ENCODE assay signal across 9 mouse cellular contexts in genomic region chr7:99876345-99876744, GRCm38 (mm10). TPM values are rescaled to one million over a fixed set of nuclear protein-coding genes. Genes with fewer than 3 reads are reported as not detected.
DNase-seq lines count a peak whose midpoint lies in the region; ATAC-seq and TF ChIP-seq lines count a peak whose summit lies in the region.
"Had no signal": no experiment of that assay in that cellular context is flagged by ENCODE, and none has a peak within 500 bp of the region (broad histone marks: within the 10 kb centered on the region; RNA-seq: fewer than 3 reads in every experiment).

No protein-coding gene starts in this region.

- no peak overlapping the region for H3K4me2 ChIP-seq in intestine, postnatal 0 days (replicated peaks; ENCODE audit: low read depth)
- H3K4me2 ChIP-seq in limb, embryonic 14.5 days (replicated peaks; ENCODE audit: low read depth, low read length, severe bottlenecking), result no peak overlapping the region
- no peak overlapping the region for H3K4me2 ChIP-seq in neural tube, embryonic 13.5 days
- H3K4me2 ChIP-seq: heart, embryonic 15.5 days had no signal

- TF ChIP-seq CTCF in intestine, postnatal 0 days (IDR thresholded peaks at IDR 0.05; ENCODE audit: low read depth), result peak; percentile 96

- 3% methylated on average over 3 of the region's 3 CpGs for WGBS in intestine, postnatal 0 days
- 3% methylated on average over 3 of the region's 3 CpGs for WGBS in limb, embryonic 14.5 days
- 4% methylated on average over 3 of the region's 3 CpGs for WGBS in neural tube, embryonic 13.5 days

- peak; percentile 84 for DNase-seq in B cell, adult 2 months
- DNase-seq in adrenal gland, adult 18-20 months (ENCODE audit: low spot score in 2 of 2), result peak; percentile 80 to 86
- peak; percentile 93 for DNase-seq in embryo, embryonic 10 days (ENCODE audit: low spot score)
- peak; percentile 61 for DNase-seq in gastrocnemius, postnatal 25 days
- DNase-seq in limb, embryonic 14.5 days (ENCODE audit: low spot score), result peak; percentile 86
- DNase-seq in telencephalon, adult 2 months (ENCODE audit: low read depth, low spot score), result peak; percentile 81

- H3K36me3 ChIP-seq in intestine, postnatal 0 days (ENCODE audit: control insufficient read depth, insufficient read depth), result no peaks in the 10 kb centered on the region
- H3K36me3 ChIP-seq in limb, embryonic 14.5 days (ENCODE audit: control insufficient read depth, insufficient read depth, low read length), result no peaks in the 10 kb centered on the region
- no peaks in the 10 kb centered on the region for H3K36me3 ChIP-seq in neural tube, embryonic 13.5 days
- H3K36me3 ChIP-seq: heart, embryonic 15.5 days had no signal

- no peaks in the 10 kb centered on the region for H3K27me3 ChIP-seq in intestine, postnatal 0 days (replicated peaks; ENCODE audit: control insufficient read depth, insufficient read depth, low read length)
- no peaks in the 10 kb centered on the region for H3K27me3 ChIP-seq in limb, embryonic 14.5 days (ENCODE audit: control insufficient read depth, insufficient read depth, low read length)
- no peaks in the 10 kb centered on the region for H3K27me3 ChIP-seq in neural tube, embryonic 13.5 days

- no peak overlapping the region for H3K27ac ChIP-seq in intestine, postnatal 0 days (ENCODE audit: low read depth, low read length)
- no peak overlapping the region for H3K27ac ChIP-seq in limb, embryonic 14.5 days (replicated peaks; ENCODE audit: low read depth, low read length)
- H3K27ac ChIP-seq in neural tube, embryonic 13.5 days (replicated peaks), result no peak overlapping the region
- H3K27ac ChIP-seq: heart, embryonic 15.5 days had no signal

- no peaks in the 10 kb centered on the region for H3K4me1 ChIP-seq in intestine, postnatal 0 days (replicated peaks; ENCODE audit: control insufficient read depth, insufficient read depth, low read length)
- H3K4me1 ChIP-seq in limb, embryonic 14.5 days (ENCODE audit: control insufficient read depth, insufficient read depth, low read length), result no peaks in the 10 kb centered on the region
- H3K4me1 ChIP-seq in neural tube, embryonic 13.5 days (replicated peaks), result peaks cover 7% of the 10 kb centered on the region; the same call in 1 of the 2 replicates

- no peak for ATAC-seq in intestine, postnatal 0 days
- peak; percentile 60; the same call in 1 of the 2 replicates for ATAC-seq in limb, embryonic 14.5 days (ENCODE audit: low FRiP score, low read depth)
- peak; percentile 47; the same call in 1 of the 2 replicates for ATAC-seq in neural tube, embryonic 13.5 days (ENCODE audit: low read depth)

- no peaks in the 10 kb centered on the region for H3K9me3 ChIP-seq in intestine, postnatal 0 days (ENCODE audit: control insufficient read depth)
- no peaks in the 10 kb centered on the region for H3K9me3 ChIP-seq in limb, embryonic 14.5 days (ENCODE audit: control insufficient read depth, low read length)
- H3K9me3 ChIP-seq in neural tube, embryonic 13.5 days, result no peaks in the 10 kb centered on the region
- H3K9me3 ChIP-seq: heart, embryonic 15.5 days had no signal

- no peak for TF ChIP-seq POLR2A in limb, embryonic 14.5 days (IDR thresholded peaks at IDR 0.05; ENCODE audit: borderline replicate concordance, extremely low read depth, insufficient read depth, insufficient read length)

- no peak overlapping the region for H3K9ac ChIP-seq in intestine, postnatal 0 days (ENCODE audit: low read depth, low read length)
- no peak overlapping the region for H3K9ac ChIP-seq in limb, embryonic 14.5 days (ENCODE audit: low read depth, low read length, severe bottlenecking)
- no peak overlapping the region for H3K9ac ChIP-seq in neural tube, embryonic 13.5 days
- H3K9ac ChIP-seq: heart, embryonic 15.5 days had no signal

- H3K4me3 ChIP-seq in intestine, postnatal 0 days (ENCODE audit: low read depth, low read length), result no peak overlapping the region
- H3K4me3 ChIP-seq in limb, embryonic 14.5 days (replicated peaks; ENCODE audit: low read length), result no peak overlapping the region
- no peak overlapping the region for H3K4me3 ChIP-seq in neural tube, embryonic 13.5 days
- H3K4me3 ChIP-seq: heart, embryonic 15.5 days had no signal

RNA-seq across cellular contexts. Expression of gene Spcs2, which starts 13.1 kb away (rescaled TPM):
- 100 to 1,000 TPM; 150 to 191 TPM for total RNA-seq in adrenal gland, adult 18-20 months (2021)
- total RNA-seq in gastrocnemius, postnatal 25 days (2021), result 10 to 100 TPM; 65.9 to 71.4 TPM
- polyA plus RNA-seq in intestine, postnatal 0 days (2015; fragmentation: Nextera tagmentation; extraction: Ambion mirVana), result 237 and 238 TPM in 2 replicates
- polyA plus RNA-seq in limb, embryonic 14.5 days (2012; rRNA removed), result 95.1 and 115 TPM in 2 replicates
- polyA plus RNA-seq in limb, embryonic 14.5 days (2014; fragmentation: Nextera tagmentation; extraction: Ambion mirVana), result 293 and 301 TPM in 2 replicates
- 329 and 360 TPM in 2 replicates for polyA plus RNA-seq in neural tube, embryonic 13.5 days (2015; fragmentation: Nextera tagmentation; extraction: Ambion mirVana)

RNA-seq across cellular contexts. Expression of gene Xrra1, which starts 17.4 kb away (rescaled TPM):
- total RNA-seq in adrenal gland, adult 18-20 months (2021), result 1 to 10 TPM in 1 of 2 experiments, not detected in 1; 2.8 TPM
- total RNA-seq in gastrocnemius, postnatal 25 days (2021), result under 1 TPM in 1 of 2 experiments, not detected in 1; 0.49 TPM
- 0.17 TPM in 1 of 2 replicates, not detected in the other for polyA plus RNA-seq in intestine, postnatal 0 days (2015; fragmentation: Nextera tagmentation; extraction: Ambion mirVana)
- polyA plus RNA-seq in limb, embryonic 14.5 days (2012; rRNA removed), result 0.20 and 0.28 TPM in 2 replicates
- 0.23 and 0.25 TPM in 2 replicates for polyA plus RNA-seq in limb, embryonic 14.5 days (2014; fragmentation: Nextera tagmentation; extraction: Ambion mirVana)
- 0.28 and 0.69 TPM in 2 replicates for polyA plus RNA-seq in neural tube, embryonic 13.5 days (2015; fragmentation: Nextera tagmentation; extraction: Ambion mirVana)

RNA-seq across cellular contexts. Expression of gene Neu3, which starts 48.1 kb away (rescaled TPM):
- total RNA-seq in adrenal gland, adult 18-20 months (2021), result 1 to 10 TPM; 1.9 to 2.4 TPM
- total RNA-seq in gastrocnemius, postnatal 25 days (2021), result 1 to 10 TPM; 2.4 to 2.8 TPM
- 2.5 TPM in 2 replicates for polyA plus RNA-seq in intestine, postnatal 0 days (2015; fragmentation: Nextera tagmentation; extraction: Ambion mirVana)
- 3.2 TPM in 2 replicates for polyA plus RNA-seq in limb, embryonic 14.5 days (2012; rRNA removed)
- 3.0 TPM in 2 replicates for polyA plus RNA-seq in limb, embryonic 14.5 days (2014; fragmentation: Nextera tagmentation; extraction: Ambion mirVana)
- 1.5 and 1.6 TPM in 2 replicates for polyA plus RNA-seq in neural tube, embryonic 13.5 days (2015; fragmentation: Nextera tagmentation; extraction: Ambion mirVana)
